Mouse (Mus musculus): ENCODE data around the gene Rhou.
"Not testable (repeated sequence)": the region's sequence is repeated elsewhere in the genome, so short reads cannot be mapped to it uniquely, and the experiment has no call there.

Gene Rhou

DNA sequence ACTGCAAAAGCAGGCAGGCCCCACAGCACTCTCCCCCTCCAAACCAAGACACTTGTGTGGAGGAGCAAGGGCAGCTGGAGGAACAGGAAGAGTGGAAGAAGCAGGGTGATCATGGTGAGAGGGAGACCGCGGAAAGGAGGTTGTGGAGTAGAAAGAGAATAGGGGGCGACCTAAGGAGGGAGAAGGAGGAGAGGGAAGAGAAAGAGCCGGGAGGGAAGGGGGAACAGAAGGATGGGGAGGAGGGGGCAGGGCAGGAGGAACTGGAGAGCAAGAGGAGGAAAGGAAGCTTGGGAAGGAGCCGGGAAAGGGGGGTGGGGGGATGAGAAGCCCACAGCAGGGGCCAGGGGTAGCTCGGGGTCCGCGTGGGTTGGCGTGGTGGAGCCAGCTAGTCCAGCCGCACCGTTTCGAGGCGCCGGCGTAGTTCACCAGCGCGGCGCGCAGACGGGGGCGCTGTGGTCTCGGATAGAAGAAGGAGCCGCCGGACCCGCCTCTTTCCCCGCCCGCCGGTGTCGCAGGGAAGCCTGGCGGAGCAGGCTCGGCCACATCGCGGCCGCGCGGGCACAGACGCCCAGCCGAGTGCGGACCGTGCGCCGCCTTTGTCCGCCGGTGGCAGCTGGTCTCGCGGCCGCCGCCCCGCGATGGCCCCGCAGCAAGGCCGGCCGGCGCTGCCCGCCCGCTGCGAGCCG, at the start of gene Rhou:
Gene Rhou (plus strand): TSS at position 622 of the 686 bp plus-strand sequence.
- DNase-seq (ENCODE audit: extremely low read depth, low read depth), result no peak

DNA sequence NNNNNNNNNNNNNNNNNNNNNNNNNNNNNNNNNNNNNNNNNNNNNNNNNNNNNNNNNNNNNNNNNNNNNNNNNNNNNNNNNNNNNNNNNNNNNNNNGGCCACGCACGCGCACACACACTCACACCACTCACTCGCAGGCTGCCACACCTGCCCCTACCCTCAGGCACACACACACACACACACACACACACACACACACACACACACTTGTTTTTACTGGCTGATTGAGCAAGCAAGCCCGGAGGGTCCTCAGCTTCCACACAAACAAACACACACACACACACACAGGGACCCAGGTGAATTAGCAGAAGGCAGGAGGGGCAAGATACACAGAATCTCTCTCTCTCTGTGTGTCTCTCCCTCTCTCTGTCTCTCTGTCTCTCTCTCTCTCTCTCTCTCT, 41.1 kb upstream of the Rhou start:
- DNase-seq (ENCODE audit: extremely low read depth, low read depth), result not testable (repeated sequence)

DNA sequence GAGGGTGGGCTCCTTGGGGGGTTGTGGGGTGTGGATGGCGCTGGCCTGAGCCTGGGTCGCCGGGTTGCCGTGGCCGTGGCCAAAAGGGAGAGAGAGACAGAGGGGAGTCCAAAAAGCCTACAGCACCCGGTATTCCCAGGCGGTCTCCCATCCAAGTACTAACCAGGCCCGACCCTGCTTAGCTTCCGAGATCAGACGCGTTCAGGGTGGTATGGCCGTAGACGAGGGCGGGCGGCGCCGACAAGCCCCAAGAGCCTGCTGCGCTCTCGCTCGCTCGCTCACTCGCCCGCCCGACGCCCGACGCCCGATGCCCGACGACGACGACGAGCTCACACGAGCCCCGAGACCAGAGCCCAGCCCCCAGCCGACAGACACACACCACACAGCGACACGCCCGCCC, 30.2 kb upstream of the Rhou start:
- not testable (repeated sequence) for DNase-seq (ENCODE audit: extremely low read depth, low read depth)

DNA sequence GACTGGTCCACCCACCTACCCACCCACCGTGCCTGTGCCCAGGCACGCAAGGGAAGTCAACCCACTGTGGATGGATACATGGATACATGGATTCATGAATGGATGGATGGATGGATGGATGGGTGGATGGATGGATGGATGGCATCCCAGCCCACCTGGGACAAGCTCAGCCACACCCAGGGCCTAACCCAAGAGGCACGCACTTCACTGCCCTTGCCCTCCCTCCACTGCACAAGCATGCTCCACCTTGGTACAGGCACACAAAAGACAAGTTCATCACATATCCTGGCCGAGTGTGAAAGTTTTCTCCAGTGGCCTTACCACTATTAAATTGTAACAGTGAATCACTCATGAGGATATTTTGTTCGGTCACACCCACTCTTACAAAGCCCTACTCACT, 29.5 kb upstream of the Rhou start:
- DNase-seq (ENCODE audit: extremely low read depth, low read depth), result no peak

GRCm38 (mm10) chr8:123624702-123625101, 29.0 kb upstream of the Rhou start:
- no peak for DNase-seq (ENCODE audit: extremely low read depth, low read depth)

GRCm38 (mm10) chr8:123625717-123626116, 28.0 kb upstream of the Rhou start:
- no peak for DNase-seq (ENCODE audit: extremely low read depth, low read depth)

- no peak for DNase-seq (ENCODE audit: extremely low read depth, low read depth)
Measured at GRCm38 (mm10) chr8:123627410-123628147, 26.1 kb upstream of the Rhou start.

GRCm38 (mm10) chr8:123628253-123628967, 25.3 kb upstream of the Rhou start:
- no peak for DNase-seq (ENCODE audit: extremely low read depth, low read depth)

GRCm38 (mm10) chr8:123628968-123629755, 24.6 kb upstream of the Rhou start:
- peak; percentile 58 for DNase-seq (ENCODE audit: extremely low read depth, low read depth)

DNA sequence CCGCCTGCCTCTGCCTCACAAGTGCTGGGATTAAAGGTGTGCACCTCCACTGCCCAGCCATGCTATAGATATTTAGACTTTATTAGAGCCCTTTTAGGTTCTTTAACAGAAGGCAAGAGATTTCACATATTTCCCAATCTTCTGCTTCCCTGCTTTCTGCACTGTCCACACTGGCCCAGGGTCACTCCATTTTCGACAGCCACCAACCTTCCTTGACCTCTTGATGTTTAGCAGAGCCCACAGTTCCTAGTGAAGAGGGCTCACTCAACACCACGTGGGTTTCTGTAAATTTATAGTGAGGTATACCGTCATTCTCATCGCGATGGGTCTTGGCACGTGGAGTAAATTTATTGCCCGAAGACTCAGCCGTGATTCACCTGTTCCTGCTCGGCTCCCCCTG, 23.7 kb upstream of the Rhou start:
- DNase-seq (ENCODE audit: extremely low read depth, low read depth), result no peak

- no peak for DNase-seq (ENCODE audit: extremely low read depth, low read depth)
Measured at GRCm38 (mm10) chr8:123630841-123631251, 22.9 kb upstream of the Rhou start.

GRCm38 (mm10) chr8:123631746-123632145, 22.0 kb upstream of the Rhou start:
- not testable (repeated sequence) for DNase-seq (ENCODE audit: extremely low read depth, low read depth)

DNA sequence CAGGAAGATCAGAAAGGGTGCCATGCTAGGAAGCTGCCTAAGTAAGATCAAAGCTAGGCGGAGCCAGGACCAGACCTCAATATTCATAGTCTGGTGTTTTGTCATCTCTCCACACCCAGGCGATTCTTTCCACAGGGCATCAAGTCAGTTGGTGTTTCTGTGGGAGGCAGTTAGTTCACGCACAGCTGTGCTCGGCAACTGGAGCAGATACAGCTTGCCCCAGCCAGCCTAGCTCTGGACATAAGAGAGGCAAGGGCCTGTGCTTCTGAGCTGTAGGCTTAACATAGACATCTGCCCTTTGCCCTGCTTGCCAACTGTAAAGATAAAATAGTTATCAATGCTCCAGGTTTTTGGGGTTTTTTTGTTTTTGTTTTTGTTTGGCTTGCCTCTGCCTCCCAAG, 21.5 kb upstream of the Rhou start:
- DNase-seq (ENCODE audit: extremely low read depth, low read depth), result no peak

DNA sequence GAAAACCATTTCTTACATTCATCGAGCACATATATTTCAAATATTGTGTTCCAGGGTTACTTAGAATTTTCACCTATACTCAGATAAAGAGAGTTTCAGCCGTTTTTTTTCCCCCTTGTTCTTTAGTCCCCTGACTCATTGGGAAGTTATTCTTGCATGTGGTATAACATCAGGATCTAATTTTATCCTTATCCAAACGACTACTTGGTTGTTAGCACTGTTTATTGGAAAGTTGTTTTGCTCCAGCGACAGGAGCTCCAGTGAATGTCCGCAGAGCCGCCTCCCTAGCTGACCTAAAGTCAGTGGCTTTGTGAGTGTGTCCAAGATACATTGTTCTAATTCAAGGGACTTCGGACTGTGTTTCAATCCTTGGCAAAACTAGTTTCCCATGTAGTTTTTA, 19.9 kb upstream of the Rhou start:
- no peak for DNase-seq (ENCODE audit: extremely low read depth, low read depth)

DNA sequence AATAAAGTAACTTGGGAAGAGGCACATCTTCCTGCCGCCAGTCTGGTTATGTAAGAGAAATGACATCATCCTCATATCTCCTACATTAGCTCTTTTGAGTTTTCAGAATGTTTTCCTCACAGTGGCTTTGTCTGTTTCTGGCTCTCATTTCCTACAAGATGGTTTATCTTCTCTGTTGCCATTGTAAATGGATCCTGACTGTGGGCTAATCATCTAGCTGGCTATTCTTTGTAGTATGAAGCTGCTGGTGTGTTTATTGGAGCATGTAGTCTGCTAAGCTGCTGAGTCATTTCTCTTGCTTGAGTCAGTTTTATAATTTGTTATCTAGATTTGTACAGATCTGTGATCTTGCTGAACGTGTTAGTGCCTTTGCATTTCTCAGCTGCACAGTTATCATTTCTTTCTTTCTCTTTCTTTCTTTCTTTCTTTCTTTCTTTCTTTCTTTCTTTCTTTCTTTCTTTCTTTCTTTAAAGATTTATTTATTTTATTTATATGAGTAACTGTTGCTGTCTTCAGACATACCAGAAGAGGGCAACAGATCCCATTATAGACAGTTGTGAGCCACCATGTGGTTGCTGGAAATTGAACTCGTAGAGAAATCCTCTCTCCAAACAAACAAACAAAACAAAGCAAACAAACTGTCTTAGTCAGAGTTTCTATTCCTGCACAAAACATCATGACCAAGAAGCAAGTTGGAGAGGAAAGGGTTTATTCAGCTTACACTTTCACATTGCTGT, 19.2 kb upstream of the Rhou start:
- DNase-seq (ENCODE audit: extremely low read depth, low read depth), result no peak

GRCm38 (mm10) chr8:123635671-123636070, 18.1 kb upstream of the Rhou start:
- DNase-seq (ENCODE audit: extremely low read depth, low read depth), result no peak

DNA sequence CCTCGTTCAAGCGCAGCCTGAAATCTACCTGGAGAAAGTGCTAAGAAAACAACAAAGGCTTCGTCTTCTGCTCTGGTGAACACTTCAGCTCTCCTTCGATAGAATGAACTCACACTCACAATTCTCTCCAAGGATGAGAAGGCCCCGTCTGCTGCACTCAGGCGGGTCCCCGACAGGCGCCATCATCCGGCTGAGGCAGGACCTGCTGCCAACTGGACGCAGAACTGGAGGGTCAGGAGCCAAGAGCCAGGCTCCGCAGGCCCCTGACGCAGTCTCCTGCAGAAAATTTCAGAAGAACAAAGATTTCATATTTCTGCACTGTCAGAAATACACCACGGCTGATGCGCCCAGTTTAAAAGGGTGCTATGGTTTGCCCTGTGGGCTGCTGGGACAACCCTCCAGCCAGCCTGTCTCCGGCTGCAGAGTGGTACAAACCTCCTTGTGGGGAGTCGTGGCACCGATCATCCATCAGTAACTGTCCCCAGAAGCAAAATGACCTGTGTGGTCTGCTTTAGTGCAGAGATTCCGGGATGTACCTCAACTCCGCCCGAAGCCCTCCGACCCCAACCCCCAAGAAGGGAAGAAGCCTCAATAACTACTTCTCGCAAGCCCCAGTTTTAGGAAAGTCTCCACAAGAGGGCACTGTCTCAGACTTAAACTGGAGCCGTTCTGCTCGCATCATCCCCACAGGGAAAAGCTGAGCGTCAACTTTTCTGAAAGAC, 10.2 kb upstream of the Rhou start:
- no peak for DNase-seq (ENCODE audit: extremely low read depth, low read depth)

GRCm38 (mm10) chr8:123645229-123645628, 8.5 kb upstream of the Rhou start:
- DNase-seq (ENCODE audit: extremely low read depth, low read depth), result no peak

DNA sequence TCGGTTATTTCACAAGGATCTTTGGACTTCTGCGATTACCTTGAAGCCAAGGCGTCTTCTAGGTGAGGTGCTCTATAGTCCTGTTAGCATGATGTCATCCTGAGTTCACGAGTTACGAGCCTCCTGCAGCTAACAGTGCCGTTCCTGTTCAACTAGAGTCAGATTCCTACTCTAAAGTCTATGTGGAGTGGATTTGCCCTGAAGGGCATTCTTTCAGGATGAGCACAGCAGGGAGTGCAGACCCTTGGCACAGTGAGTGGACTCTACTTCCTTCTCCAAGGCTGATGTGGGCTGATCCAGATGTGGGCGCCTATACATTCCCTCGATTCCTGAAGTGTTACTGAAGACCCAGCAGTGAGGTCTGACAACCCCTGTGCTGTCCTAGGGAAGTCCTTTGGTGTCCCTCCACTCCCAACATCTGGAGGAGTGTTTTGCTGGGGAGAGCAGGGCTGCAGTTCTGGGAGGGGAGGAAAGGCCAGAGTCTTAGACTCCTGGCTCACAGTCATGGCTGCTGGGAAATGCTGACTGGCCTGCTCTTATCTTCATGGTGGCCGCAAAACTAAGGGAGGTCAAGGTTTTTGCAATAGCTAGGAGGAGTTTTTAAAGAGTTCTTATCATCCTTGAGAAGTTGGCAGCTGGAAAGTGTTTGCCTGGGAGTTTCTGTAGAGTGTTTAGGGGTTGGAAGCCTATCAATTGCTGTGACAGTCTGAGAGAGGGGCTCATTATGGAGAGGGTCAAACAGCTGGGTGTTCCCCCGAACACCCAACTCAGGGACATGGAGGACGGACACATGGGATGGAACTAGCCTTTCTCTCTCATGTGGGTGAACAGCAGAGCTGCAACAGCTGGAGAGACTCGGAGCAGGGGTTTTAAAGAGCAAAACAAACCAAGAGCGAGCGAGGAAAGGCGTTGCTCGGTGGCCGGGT, 5.2 kb upstream of the Rhou start:
- DNase-seq (ENCODE audit: extremely low read depth, low read depth), result no peak

Data from MEL-GATA-1-ER (cell line).